Mouse (Mus musculus): ENCODE results near the gene 1700025G04Rik.

- TF ChIP-seq GATA1 (IDR thresholded peaks at IDR 0.05; ENCODE audit: borderline replicate concordance, low read length) (no peak), CTCF (IDR thresholded peaks at IDR 0.05; ENCODE audit: low read depth, low read length) (no peak), TAL1 (conservative IDR thresholded peaks at IDR 0.05; ENCODE audit: low read depth, low read length) (no peak)
These were observed 202.8 kb downstream of the 1700025G04Rik start for GRCm38 (mm10) chr1:151887126-151887525.

Data from G1E (cell line).